Mouse (Mus musculus): ENCODE data around the gene Ms4a15. TPM values are rescaled to one million over a fixed set of nuclear protein-coding genes. Genes with fewer than 3 reads are reported as not detected.

Ms4a15 gene
- polyA plus RNA-seq, 1 experiment: 2.3 TPM

DNA sequence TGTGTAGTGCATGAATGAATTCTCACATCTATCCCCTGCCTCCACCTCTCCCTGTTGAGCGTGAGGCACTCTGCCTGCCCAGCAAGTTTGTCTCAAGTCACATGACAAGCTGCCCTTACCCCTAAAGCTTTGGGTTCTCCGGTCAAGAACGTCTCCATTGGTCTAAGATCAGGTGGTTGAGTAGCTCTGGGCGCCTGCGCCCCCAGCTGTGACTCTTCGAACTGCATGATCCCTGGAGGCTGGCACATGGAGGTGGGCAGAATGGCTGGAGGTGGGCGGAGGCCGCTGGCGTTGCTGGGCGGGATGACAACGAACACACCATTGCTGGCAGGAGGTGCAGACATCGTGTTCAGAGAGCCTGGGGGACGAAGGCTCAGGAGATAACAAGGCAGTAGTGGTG is 8.5 kb downstream of the Ms4a15 start:
- Histone ChIP-seq H3K4me1 (ENCODE audit: control insufficient read depth, insufficient read depth, low read length) (no peaks in the 10 kb centered on the region), H3K4me3 (replicated peaks; ENCODE audit: extremely low read depth, low read depth, low read length) (no peak overlapping the region)
- 78% methylated on average over 13 of the region's 13 CpGs for WGBS
- no peak for TF ChIP-seq POLR2A (IDR thresholded peaks at IDR 0.05; ENCODE audit: borderline replicate concordance, extremely low read depth, low read depth, low read length)
- no peak for DNase-seq

DNA sequence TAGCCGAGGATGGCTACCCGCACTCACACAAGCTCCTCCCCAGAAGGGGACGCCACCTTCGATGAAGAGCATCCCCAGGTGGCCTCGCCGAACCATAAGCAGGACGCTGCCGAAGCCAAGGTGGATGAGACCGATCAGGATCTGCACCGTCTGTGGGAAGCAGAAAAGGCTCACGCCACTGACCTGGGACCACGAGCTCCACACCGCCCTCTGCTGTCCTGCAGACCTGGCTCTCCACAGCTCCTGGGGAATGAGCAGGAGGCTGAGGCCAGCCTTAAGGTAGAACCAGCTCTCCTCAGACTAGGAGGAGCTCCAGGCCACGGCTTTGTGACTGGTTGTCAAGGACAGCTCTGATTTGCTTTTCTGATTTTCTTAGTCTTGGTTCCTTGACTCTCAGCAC is 9.9 kb downstream of the Ms4a15 start:
- H3K4me1 ChIP-seq (ENCODE audit: control insufficient read depth, insufficient read depth, low read length): no peaks in the 10 kb centered on the region
- no peak overlapping the region for H3K4me3 ChIP-seq (replicated peaks; ENCODE audit: extremely low read depth, low read depth, low read length)
- TF ChIP-seq CTCF (IDR thresholded peaks at IDR 0.05; ENCODE audit: insufficient read depth, low read length) (peak; percentile 67), POLR2A (IDR thresholded peaks at IDR 0.05; ENCODE audit: borderline replicate concordance, extremely low read depth, low read depth, low read length) (no peak)
- DNase-seq: peak; percentile 50
- 25% methylated on average over 14 of the region's 14 CpGs for WGBS

DNA sequence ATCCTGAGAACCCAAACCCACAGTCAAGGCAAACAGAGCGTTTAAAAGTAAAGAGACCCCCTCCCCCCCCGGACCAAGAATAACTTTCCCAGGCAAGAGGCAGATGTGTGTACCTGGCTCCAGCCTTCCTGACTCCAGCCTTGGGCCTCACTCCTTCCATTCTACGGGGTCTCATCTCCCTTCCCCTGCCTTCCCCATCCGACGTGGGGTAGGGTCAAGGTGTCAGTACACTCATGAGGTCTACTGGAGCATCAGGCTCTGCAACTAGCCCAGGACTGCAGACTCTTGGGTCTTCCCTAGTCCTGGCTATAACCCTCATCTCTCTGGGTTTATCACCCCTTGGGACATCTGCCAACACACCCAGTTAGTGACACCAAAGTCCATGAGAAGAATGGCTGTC is 12.8 kb downstream of the Ms4a15 start:
- TF ChIP-seq CTCF (IDR thresholded peaks at IDR 0.05; ENCODE audit: insufficient read depth, low read length): no peak
- no peak for TF ChIP-seq POLR2A (IDR thresholded peaks at IDR 0.05; ENCODE audit: borderline replicate concordance, extremely low read depth, low read depth, low read length)
- 72% methylated on average over 5 of the region's 5 CpGs for WGBS
- DNase-seq: no peak
- no peak overlapping the region for H3K4me3 ChIP-seq (replicated peaks; ENCODE audit: extremely low read depth, low read depth, low read length)
- no peaks in the 10 kb centered on the region for H3K4me1 ChIP-seq (ENCODE audit: control insufficient read depth, insufficient read depth, low read length)

DNA sequence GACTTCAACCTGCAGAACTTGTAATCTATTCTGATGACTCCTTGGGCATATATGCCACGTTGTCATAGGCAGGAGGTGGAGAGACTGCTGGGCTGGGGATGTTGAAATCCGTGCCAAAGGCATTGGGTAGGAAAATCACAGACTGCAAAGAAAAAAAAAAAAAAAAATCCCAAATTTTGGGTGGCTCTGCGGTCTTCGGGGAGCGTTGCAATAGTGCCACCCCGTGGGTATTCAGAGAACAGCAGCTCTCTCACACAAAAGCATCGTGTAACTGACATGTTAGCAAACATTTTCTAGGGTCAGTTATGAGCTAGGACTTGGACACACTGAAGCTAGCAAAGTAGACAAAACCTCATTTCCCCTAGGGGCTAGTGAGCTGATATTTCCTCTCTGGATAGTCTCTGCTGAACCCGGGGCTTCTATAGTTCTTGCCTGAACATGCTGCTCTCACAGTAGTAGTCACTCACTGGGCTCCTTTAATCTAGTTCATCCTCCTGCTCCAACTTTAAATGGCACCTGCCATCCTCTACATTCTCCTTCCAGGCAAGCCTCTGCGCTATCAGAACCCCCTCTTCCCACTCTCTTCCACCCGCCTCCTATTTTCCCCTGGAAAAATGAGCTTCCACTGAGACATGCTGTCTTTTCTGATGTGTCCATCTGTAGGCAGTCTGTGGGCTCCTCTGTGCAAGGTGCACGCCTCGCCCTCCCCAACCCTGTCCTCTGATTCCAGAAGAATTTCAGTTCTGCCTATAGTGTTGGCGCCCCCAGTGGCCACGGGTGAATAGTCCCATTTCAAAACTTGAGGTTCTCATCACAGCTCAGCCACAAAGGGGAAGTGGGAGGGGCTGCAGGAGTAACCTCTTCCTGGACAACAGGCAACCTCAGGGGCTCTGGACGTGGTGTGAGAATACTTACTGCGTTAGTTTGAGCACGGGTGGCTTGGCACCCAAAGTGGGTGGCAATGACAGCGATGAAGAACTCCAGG is 13.6 kb downstream of the Ms4a15 start:
- WGBS: 10% methylated on average over 18 of the region's 18 CpGs
- H3K4me3 ChIP-seq (replicated peaks; ENCODE audit: extremely low read depth, low read depth, low read length): no peak overlapping the region
- TF ChIP-seq POLR2A (IDR thresholded peaks at IDR 0.05; ENCODE audit: borderline replicate concordance, extremely low read depth, low read depth, low read length) (no peak), CTCF (IDR thresholded peaks at IDR 0.05; ENCODE audit: insufficient read depth, low read length) (peak; percentile 72)
- H3K4me1 ChIP-seq (ENCODE audit: control insufficient read depth, insufficient read depth, low read length): no peaks in the 10 kb centered on the region
- DNase-seq: peak; percentile 61

DNA sequence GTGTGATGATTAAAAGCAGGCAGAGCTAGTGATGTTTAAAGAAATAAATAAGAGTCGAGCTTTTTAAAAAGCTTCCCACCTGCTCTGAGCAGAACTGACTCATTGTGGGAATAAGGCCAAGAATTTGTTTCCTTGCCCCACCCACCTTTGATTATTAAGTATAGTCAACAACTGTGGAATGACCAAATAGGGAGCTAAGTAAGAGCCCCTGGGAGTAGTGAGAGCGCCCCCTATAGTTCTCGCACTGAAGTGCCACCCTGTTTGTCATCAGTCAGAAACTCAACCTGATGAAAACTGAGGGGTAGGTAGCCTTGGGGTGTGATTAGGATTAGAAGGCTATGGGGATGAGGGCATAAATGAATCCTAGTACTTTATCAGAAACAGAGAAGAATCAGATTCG is 16.7 kb downstream of the Ms4a15 start:
- no peak for TF ChIP-seq CTCF (IDR thresholded peaks at IDR 0.05; ENCODE audit: insufficient read depth, low read length)
- TF ChIP-seq POLR2A (IDR thresholded peaks at IDR 0.05; ENCODE audit: borderline replicate concordance, extremely low read depth, low read depth, low read length): no peak
- H3K4me3 ChIP-seq (replicated peaks; ENCODE audit: extremely low read depth, low read depth, low read length): no peak overlapping the region
- H3K4me1 ChIP-seq (ENCODE audit: control insufficient read depth, insufficient read depth, low read length): no peaks in the 10 kb centered on the region
- no peak for DNase-seq
- 35% methylated on average over 4 of the region's 4 CpGs for WGBS

DNA sequence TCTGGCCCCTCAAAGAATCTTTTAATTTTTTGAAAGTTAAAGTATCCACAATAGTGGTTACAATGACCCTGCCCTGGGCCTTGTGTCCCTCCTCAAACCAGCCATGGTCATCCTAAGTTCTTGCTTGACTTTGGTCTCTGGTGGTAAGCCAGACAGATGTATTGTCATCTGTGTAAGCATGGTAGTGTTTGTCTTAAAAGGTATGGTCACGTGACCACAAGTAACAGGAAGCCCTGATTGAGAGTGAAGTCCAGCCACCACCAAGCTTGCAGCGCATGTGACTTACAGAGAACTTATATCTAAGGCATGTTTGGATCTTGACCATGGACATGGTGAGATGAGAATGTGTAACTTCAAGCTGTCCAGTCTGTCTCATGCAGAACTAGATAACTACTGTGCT is 17.9 kb downstream of the Ms4a15 start:
- H3K4me3 ChIP-seq (replicated peaks; ENCODE audit: extremely low read depth, low read depth, low read length): no peak overlapping the region
- no peak for TF ChIP-seq POLR2A (IDR thresholded peaks at IDR 0.05; ENCODE audit: borderline replicate concordance, extremely low read depth, low read depth, low read length)
- no peak for TF ChIP-seq CTCF (IDR thresholded peaks at IDR 0.05; ENCODE audit: insufficient read depth, low read length)
- DNase-seq: no peak
- H3K4me1 ChIP-seq (ENCODE audit: control insufficient read depth, insufficient read depth, low read length): no peaks in the 10 kb centered on the region
- 77% methylated on average over 2 of the region's 2 CpGs for WGBS

DNA sequence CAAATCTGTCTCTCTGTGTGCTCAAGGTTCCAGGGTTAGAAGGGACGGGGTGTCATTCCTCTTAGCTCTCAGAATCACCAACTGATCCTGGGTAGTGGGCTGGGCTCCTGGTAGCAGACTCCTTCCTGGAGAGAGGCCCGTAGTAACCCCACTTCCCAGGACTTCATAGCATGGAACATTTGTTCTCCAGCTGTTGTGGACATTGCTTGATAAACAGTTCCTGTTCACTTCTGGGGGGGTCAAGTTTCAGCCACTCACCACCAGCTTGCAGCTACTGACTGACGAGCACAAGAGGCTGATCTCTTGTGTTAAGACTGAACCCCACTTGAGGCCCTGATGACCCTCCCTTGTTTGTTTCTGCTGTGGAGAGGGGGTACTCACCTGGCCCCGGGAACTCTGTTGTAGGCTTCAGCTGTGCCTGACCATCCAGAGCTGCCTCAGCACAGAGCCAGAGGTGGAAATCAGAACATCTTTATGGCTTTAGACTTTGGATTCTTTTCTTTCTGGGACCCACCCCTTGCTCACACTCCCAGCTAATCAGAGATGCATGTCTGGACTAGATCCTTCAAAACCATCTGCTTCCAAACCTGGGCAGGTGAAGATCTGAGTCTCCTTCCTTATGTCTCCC is 18.7 kb downstream of the Ms4a15 start, which contains the start of gene Ms4a10:
Gene Ms4a10, minus strand, starts transcription at position 433 of the 628 bp plus-strand sequence.
- Histone ChIP-seq H3K4me1 (ENCODE audit: control insufficient read depth, insufficient read depth, low read length) (no peaks in the 10 kb centered on the region), H3K4me3 (replicated peaks; ENCODE audit: extremely low read depth, low read depth, low read length) (no peak within 1 kb of the TSS)
- TF ChIP-seq CTCF (IDR thresholded peaks at IDR 0.05; ENCODE audit: insufficient read depth, low read length) (no peak), POLR2A (IDR thresholded peaks at IDR 0.05; ENCODE audit: borderline replicate concordance, extremely low read depth, low read depth, low read length) (no peak)
- 30% methylated on average over 4 of the region's 4 CpGs for WGBS
- DNase-seq: no peak

DNA sequence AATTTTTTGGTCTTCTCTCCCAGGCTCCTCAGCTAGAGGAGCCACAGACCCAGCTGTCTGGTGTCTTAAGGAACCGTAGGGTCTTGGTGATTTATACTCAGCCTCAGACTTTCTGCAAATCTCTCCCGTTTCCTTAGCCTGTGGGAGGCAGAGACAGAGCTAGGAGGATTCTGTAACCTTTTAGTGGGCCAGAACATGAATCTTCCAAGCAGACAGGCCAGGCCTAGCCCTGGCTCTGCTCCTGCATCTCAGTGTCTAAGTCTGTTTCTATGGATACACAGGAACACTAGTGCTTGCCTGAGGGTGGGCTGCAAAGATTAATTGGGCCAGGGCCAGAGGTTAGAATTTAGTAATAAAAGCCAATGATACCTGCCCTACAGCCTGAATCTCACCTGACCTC is 19.9 kb downstream of the Ms4a15 start:
- TF ChIP-seq CTCF (IDR thresholded peaks at IDR 0.05; ENCODE audit: insufficient read depth, low read length) (no peak), POLR2A (IDR thresholded peaks at IDR 0.05; ENCODE audit: borderline replicate concordance, extremely low read depth, low read depth, low read length) (no peak)
- Histone ChIP-seq H3K4me3 (replicated peaks; ENCODE audit: extremely low read depth, low read depth, low read length) (no peak overlapping the region), H3K4me1 (ENCODE audit: control insufficient read depth, insufficient read depth, low read length) (no peaks in the 10 kb centered on the region)
- WGBS: 58% methylated on average over 2 of the region's 2 CpGs
- DNase-seq: no peak

DNA sequence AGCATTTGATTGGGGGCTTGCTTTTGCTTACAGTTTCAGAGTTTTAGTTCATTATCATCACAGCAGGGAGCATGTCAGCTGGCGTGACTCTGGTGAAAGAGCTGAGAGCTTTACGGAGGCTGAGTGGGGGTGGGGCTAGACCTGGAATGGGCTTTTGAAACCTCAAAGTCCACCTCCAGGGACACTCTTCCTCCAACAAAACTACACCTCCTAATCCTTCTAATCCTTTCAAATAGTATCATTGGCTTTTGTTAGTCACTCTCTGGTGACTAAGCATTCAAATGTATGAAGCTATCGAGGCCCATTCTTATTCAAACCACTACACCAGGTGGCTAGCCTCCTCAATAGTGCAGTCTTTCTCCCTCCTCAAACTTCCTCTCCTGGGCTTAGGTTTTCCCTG is 20.4 kb downstream of the Ms4a15 start:
- Histone ChIP-seq H3K4me3 (replicated peaks; ENCODE audit: extremely low read depth, low read depth, low read length) (no peak overlapping the region), H3K4me1 (ENCODE audit: control insufficient read depth, insufficient read depth, low read length) (no peaks in the 10 kb centered on the region)
- TF ChIP-seq CTCF (IDR thresholded peaks at IDR 0.05; ENCODE audit: insufficient read depth, low read length) (no peak), POLR2A (IDR thresholded peaks at IDR 0.05; ENCODE audit: borderline replicate concordance, extremely low read depth, low read depth, low read length) (no peak)
- 80% methylated on average over 3 of the region's 3 CpGs for WGBS
- DNase-seq: no peak

Data from lung, adult 2 months (tissue).